Mouse (Mus musculus): ENCODE measurements around the gene Gna15.

Gene Gna15

GRCm38 (mm10) chr10:81523570-81523969 lies 455 bp downstream of the Gna15 start:
- peak; percentile 32 for DNase-seq (ENCODE audit: low spot score)

- no peak for DNase-seq (ENCODE audit: low spot score)
These were observed 883 bp downstream of the Gna15 start for GRCm38 (mm10) chr10:81523142-81523541.

- DNase-seq (ENCODE audit: low spot score) = no peak
These were observed 4.1 kb downstream of the Gna15 start for GRCm38 (mm10) chr10:81519978-81520365.

GRCm38 (mm10) chr10:81519227-81519977 lies 4.6 kb downstream of the Gna15 start:
- no peak for DNase-seq (ENCODE audit: low spot score)

GRCm38 (mm10) chr10:81518546-81518945 lies 5.5 kb downstream of the Gna15 start:
- peak; percentile 78 for DNase-seq (ENCODE audit: low spot score)

GRCm38 (mm10) chr10:81517227-81517626 lies 6.8 kb downstream of the Gna15 start:
- no peak for DNase-seq (ENCODE audit: low spot score)

- DNase-seq (ENCODE audit: low spot score) = no peak
These were observed 10.2 kb downstream of the Gna15 start for GRCm38 (mm10) chr10:81513798-81514197.

- DNase-seq (ENCODE audit: low spot score) = no peak
These were observed 13.7 kb downstream of the Gna15 start for GRCm38 (mm10) chr10:81510246-81510810.

GRCm38 (mm10) chr10:81507691-81508489 lies 16.1 kb downstream of the Gna15 start:
- no peak for DNase-seq (ENCODE audit: low spot score)

- DNase-seq (ENCODE audit: low spot score) = no peak
These were observed 16.9 kb downstream of the Gna15 start for GRCm38 (mm10) chr10:81507095-81507494.

GRCm38 (mm10) chr10:81505016-81505664 lies 18.9 kb downstream of the Gna15 start:
- no peak for DNase-seq (ENCODE audit: low spot score)

- DNase-seq (ENCODE audit: low spot score) = peak; percentile 90
These were observed 21.4 kb downstream of the Gna15 start for GRCm38 (mm10) chr10:81502658-81503057.

- no peak for DNase-seq (ENCODE audit: low spot score)
These were observed 22.2 kb downstream of the Gna15 start for GRCm38 (mm10) chr10:81501863-81502262.

GRCm38 (mm10) chr10:81500032-81500431 lies 24.0 kb downstream of the Gna15 start, which contains the start of gene S1pr4:
TSS of gene S1pr4 (minus strand) at chr10:81500132.
- DNase-seq (ENCODE audit: low spot score) = no peak

- DNase-seq (ENCODE audit: low spot score) = no peak
These were observed 24.6 kb downstream of the Gna15 start for GRCm38 (mm10) chr10:81499250-81499901.

GRCm38 (mm10) chr10:81498316-81499249 lies 25.4 kb downstream of the Gna15 start:
- DNase-seq (ENCODE audit: low spot score) = no peak

GRCm38 (mm10) chr10:81497401-81498270 lies 26.4 kb downstream of the Gna15 start:
- no peak for DNase-seq (ENCODE audit: low spot score)

- DNase-seq (ENCODE audit: low spot score) = no peak
These were observed 27.1 kb downstream of the Gna15 start for GRCm38 (mm10) chr10:81496969-81497368.

GRCm38 (mm10) chr10:81496264-81496901 lies 27.6 kb downstream of the Gna15 start, which contains the start of gene Ncln:
TSS of gene Ncln (minus strand) at chr10:81496392.
- DNase-seq (ENCODE audit: low spot score) = peak; percentile 99
